Mouse (Mus musculus) adrenal gland, postnatal 25 days (tissue): Measurements from ENCODE around the gene Tyw1. TPM values are rescaled to one million over a fixed set of nuclear protein-coding genes. Genes with fewer than 3 reads are reported as not detected.

Source experiments
- DNase-seq: peaks from one replicate; pipeline ENCODE4 v3.0.0; 2021; ENCODE audit warnings: mixed read lengths
- total RNA-seq: library from RNA; stranded (reverse); gene quantifications from 2 replicates; pipeline ENCODE4 v1.2.3, GENCODE M21; 2021

Tyw1 gene
- total RNA-seq, 1 experiment from 2014 or later = 34.1 TPM

DNA sequence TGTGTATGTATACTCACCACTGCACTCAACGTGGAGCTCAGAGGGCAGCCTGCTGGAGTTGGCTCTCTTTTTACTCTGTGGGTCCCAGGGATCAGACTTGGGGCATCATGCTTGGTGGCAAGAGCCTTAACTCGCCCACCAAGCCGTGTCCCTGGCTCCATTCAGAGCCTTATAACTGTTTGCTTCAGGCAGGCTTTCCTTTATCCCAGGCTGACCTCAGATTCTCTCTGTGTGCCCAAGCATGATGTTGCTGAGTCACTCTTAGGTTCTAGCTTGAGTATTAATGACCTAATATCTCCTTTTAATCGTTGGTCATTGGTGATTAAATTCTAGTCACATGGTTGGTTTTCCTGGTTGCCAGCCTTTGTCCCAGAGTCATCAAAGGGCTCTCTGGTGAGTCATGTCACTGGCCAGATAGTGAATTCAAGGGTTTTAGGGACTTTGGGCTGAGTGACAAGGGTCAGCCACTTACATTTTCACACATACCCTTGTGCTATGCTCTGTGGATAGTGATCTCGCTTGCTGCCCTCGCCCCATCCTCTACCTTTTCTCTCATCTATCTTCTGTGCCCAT, 9.1 kb downstream of the Tyw1 start:
- no peak for DNase-seq

DNA sequence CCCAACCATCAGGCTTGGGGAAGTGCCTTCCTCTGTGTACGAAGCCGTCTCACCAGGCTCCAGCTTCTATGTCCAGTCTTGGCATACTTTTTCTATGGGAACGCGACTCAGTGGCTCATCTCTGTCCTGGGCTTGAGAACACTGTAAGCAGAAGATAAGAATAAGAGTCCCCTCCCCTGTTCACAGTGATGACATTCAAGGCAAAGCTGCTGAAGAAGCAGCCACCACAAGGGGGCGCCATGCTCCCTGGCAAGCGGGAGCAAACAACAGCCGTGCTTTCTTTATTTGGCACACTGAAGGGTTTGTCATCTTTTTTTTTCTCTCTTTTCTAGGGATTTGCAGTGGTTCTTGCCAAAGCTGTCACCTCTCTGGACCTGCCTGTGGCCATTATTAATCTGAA, 11.2 kb downstream of the Tyw1 start:
- peak; percentile 62 for DNase-seq

DNA sequence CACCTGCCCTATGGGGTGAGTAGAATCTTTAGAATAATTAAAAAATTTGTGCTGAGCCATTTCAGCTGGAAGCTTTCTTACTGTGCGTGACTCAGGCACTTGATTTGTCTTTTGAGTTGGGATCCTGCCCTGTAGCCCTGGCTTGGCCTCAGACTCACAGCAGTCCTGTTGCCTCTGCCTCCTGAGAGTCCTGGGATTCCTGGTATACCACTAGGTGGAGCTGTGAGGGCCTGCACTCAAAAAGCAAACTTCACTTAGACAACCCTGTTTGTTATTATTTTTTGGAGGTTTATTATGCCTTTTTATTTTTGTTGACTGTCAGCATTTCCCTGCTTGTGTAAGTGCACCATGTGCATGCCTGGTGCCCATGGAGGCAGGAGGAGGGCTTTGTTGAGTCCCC, 11.9 kb downstream of the Tyw1 start:
- peak; percentile 28 for DNase-seq

DNA sequence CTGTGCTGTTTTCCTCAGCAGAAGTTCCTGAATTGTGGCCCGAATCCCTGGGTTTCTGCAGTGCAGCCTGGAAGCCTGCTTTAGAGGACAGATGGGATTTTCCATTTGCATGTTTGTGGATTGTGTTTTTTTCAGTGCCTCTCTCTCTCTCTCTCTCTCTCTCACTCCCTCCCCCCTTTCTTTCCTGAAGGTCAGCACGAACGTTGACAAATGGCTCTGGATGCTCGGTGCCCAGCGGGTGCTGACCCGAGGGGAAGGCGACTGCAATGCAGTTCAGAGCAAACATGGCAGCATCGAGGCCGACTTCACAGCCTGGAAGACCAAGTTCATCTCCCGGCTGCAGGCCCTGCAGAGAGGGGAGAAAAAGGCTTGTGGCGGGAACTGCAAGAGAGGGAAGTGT, 13.6 kb downstream of the Tyw1 start:
- peak; percentile 53 for DNase-seq

DNA sequence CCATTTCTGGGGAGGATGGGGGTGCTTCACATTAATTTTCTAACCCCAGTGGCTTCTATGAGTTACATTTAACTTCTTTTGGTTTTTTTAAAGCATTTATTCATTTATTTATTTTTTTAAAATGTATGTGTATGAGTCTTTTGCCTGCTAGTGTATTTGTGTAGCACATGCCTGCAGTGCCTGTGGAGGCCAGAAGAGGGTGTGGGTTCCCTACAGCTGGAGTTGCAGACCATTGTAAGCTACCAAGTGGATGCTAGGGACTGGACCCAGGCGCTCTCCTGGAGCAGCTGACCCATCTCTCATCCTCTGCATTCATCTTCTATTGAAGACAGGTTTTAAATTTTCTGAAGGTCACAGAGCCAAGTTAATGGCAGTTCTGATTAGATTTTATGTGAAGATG, 16.9 kb downstream of the Tyw1 start:
- DNase-seq = no peak

DNA sequence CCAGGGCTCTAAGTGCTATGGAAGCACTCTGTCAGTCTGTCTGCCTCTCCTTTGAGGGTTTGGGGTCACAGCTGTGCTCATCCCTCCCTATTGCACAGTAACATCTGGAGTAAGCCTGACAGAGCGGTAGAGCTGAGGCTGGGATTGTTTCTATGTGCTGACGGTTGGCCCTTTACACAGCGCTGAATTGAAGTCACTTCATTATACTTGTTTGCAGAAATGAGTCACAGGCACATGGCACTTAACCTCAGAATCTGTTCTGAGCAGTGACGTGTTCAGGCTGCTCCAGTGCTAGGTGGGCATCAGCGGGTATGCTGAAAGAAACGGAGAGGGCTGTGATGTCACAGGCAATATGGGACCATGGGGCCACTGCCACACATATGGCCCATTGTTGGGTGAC, 17.6 kb downstream of the Tyw1 start:
- DNase-seq = no peak

DNA sequence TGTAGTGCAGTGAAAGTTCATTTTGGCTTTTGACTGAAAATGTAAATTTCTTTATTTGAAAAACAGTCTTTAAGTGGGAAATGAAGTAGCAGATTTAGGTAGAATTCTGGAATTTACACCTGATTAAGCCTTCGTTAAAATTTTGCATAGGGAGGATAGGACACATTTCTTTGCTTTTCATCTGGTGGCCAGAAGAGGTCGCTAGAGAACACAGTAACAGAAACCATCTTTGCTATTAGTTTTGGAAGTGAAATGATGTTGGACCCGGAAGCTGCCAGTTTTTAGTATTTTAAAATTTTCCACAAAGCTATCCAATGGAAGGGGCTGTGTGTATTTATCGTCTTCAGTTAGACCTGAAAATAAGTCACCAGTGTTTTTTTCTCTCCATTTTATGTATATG, 20.1 kb downstream of the Tyw1 start:
- DNase-seq = no peak

DNA sequence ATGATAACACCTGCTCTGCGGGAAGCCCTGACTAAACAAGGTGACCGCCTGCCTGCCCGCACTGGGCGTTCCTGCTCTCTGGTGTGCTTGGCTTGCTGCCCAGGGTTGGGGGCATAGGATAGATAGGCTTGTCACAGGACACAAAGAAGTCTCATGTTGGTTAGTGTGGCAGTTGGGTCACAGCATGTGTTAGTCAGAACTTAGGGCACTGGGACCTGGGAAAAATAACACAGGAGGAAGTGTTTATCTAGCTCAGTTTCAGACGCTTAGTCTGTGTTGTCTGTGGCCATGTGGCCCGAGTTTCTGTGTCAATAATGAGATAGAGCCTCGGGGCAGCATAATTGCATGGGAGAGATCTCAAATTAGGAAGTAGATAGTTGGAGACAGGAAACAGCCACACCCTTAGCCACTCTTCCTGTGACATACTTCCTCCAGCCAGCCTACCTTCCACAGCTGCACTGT, 22.6 kb downstream of the Tyw1 start:
- DNase-seq = no peak

DNA sequence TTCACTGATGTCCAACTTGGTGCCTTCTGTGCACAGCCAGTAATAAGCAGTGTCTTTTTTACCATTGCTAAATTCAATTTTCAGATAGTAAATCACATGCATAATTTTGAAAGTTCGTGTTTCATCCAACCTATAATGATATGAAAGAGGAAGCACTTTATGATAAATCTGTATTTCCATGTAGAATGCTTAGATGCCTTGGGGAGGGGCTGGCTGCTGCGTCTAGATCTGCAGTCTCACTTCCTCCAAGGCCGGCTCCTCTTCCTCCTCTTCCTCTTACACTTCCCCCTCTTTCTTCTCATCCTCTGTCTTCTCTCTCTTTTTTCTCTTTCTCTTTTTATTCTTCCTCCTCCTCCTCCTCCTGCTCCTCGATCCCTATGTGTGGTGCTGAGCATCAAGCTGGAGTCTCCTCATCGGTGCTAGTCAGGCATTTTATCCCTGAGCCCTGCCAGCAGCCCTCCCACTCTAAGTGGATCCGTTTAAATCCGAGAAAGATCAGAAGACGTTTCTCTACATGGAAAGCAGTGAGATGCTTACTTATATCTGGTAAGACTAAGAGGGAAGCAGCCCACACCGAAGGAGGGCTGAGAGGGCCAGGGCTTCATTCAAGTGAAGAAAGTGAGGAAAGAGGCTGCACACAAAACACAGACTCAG, 27.8 kb downstream of the Tyw1 start:
- no peak for DNase-seq

DNA sequence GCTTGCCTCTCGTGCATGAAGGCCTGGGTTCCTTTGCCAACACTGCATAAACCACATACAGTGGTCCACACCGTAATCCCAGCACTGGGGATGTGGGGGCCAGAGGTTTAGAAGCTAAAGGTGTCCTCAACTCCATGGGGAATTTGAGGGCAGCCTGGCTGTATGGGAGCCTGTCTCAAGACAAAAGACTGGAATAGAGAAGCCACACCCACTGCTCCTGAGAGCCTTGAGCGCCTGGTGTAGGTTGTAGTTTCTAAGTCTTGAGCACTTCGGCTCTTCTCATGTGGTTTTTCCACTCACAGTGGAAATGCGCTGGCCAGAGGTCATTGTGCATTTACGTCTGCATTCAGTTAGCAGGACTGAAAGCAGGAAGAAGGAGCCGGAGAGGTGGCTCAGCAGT, 32.7 kb downstream of the Tyw1 start:
- DNase-seq = no peak

DNA sequence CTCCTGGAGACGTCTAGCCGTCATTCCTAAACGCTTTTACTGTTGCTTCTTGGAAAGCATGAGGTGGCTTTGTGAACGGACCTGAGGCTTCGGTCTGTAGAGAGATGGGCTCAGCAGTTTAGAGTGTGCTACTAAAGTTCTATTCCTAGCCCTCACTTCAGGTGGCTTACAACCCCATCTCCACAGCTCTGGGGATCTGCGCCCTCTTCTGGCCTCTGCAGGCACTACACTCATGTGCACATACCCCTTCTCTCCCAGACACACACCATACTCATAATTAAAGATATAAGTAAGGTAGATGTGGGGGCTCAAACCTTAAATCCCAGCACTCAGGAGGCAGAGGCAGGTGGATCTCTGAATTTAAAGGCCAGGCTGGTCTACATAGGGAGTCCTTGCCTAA, 34.8 kb downstream of the Tyw1 start:
- DNase-seq = no peak

DNA sequence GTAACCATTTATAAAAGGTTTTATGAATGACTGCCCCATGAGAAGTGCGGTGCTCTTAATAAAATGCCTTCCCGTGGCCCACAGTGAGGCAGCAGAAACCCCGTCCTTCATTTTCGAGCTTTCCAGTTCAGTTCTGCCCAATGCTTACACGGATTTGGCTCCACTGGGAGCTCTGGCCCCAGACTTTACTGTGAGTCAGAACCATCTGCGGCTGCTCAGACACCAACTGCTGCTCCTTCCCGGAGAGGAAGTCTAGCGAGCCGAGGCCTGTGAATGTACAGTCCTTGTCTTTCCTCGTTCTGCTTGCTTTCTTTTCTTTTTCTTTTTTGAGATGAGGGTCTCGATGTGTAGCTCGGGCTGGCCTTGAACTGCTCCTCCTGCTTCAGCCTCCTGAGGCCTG, 35.4 kb downstream of the Tyw1 start:
- no peak for DNase-seq

DNA sequence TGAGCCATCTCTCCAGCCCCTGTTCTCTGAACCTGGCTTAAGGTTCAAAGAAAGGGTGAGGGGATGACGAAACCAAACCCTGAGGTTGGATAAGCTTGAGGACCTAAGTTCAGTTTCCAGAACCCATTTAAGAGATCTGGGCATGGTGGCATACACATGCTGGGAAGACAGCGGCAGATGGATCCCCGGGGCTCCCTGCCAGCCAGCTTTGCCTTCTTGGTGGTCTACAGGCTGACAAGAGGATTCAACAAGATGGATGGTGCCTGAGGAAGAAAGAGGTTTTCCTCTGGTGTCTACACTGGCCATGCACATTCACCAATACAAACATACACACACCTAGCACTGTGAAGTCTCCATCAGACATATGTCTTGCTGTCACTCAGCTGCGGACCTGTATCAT, 37.6 kb downstream of the Tyw1 start:
- no peak for DNase-seq

DNA sequence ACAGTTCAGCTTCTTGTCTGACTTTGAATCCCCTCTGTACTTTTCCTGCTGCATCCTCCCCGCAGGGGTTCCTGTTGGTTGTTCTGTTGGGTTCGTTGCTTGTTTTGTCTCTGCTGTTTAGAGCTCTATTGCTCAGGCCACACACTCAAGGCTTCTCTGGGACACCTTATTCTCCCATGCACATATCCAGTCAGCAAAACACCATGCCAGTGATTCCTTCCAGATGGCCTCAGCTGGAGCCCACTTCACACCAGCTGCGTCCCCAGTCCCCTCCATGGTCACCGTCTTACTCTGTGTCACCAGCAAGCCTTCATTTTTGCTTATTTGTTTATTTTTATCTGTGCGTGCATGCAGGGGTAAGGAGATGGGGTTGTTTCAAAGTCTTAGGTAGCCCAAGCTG, 38.5 kb downstream of the Tyw1 start:
- no peak for DNase-seq

DNA sequence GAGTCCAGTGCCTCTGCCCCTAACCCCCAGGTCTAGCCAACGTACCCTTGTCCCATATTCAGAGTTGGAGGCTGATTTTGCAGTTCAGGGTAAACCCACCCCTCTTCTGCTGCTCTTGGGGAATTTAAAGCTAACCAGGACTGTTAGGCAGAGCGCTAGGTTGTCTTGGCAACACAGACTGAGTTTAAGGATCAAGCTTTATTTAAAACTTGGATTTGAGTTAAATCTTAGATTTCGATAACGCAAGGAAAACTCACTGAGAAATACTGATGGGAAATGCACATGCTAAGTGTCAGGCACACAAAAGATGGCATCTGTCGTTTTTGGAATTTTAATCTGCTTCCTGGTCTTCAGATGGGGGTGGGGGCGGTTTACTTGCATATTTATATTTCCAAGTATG, 39.2 kb downstream of the Tyw1 start:
- DNase-seq = no peak

DNA sequence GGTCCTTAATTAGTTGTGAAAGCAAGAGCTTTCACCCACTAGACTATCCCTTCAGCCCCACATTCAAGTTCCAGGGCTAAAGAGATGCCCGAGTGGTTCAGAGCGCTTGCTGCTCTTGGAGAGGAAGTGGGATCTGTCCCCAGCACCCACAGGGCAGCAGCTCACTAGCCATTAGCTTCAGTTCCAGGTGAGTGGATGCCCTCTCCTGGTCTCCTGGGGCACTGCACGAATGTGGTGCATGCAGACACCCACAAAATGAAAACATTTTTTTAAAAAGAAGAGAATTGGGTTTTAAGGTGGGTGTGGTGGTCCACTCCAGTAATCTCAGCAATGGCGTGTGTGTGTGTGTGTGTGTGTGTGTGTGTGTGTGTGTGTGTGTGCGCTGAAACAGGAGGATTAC, 40.7 kb downstream of the Tyw1 start:
- no peak for DNase-seq

DNA sequence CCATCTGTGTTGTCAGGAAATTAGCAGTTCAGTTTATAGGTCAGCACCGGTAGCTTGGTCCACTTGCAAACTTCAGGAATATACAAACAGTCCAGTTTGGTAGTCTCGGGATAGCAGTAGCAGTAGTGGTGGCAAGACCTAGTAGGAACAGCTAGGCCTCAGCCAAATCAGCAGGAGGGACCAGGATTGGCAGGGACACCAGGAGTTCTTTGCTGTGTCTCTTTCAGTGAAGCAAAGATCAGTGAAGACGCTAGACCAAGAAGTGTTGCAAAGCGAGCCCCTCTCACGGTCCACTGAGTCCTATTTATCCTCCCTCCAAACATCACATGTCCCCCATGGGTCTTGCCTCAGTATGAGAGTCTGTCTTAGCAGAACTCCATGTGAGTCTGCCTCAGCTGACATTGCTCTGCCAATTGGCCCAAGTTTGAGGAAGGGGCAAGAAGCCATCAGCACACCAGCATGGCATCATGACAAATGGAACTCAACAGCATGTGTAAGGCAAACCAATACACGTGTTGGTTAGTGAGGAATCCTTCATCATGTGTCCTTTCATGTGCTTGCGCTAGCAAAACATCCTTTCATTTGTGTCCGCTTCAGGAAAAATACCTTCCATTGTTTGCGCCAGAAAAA, 43.5 kb downstream of the Tyw1 start:
- no peak for DNase-seq

DNA sequence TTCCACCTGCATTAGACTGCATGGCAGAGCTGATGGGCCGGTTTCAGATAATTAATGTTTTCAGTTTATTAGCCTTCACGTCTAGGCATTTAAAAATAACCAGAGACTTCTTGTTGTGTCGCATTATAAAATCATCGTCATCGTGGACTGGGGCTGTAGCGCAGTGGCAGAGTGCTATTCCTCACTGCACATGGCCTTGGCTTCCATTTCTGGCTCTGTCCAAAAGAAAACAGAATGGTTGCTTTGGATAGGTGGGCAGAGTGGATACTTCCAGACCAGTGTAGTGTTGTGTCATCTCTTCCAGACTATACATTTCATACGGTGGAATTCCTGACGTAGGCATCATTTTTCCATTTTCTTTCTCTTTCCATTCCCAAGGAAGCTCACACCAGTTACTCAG, 44.1 kb downstream of the Tyw1 start:
- DNase-seq = no peak

DNA sequence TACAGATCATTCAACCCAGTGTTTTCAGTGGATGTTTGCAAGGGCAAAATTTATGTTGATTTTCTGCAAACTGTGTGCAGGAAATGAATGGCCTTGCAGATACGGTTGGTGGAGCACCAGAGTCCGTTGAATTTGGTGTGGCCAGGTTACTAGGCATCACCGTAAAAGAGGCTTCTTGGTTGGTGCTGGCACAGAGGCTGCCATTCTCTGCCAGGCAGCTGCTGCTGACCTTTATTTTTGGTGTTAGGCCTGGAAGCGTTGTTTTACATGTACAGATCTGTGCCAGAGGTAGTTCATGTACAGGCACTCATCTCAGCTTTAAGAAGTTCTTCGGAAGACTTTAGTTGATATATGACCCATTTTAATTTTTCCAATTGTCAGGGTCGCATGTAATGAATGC, 48.2 kb downstream of the Tyw1 start:
- DNase-seq = no peak

DNA sequence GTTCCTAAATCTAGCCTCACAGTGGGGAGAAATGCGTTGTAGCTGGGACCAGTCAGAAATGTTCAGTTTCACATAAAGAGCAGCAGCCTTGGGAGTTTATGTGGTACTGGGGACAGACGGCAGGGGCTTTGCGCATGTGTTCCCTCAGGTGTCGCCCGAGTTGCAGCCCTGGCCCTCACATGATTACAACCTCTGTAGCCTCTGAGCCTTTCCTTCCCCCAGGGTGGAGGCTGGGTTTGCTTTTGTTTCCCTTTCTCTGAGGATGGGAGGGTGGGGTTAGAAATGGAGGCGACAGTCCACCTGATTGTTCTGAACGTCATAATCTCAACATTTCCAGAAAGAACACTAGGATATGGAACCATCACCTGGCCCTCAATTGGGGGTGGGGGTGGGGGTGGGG, 52.5 kb downstream of the Tyw1 start:
- DNase-seq = no peak

DNA sequence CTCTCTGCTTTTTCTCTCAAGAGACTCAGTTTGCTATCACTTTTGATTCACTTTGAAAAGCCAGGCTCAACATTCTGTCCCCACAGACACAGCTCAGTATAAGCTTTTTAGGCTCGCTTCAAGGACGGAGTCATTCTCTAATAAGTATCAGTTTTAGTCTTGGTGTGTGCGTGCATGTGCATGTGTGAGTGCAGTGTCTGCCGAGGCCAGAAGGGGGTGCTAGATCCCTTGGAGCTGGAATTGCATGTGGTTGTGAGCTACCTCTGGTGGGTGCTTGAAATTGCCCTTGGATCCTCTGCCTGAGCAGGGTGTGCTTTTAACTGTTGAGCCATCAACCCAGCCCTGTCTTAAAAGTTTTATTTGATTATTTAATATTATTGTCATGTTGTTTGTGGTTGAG, 54.7 kb downstream of the Tyw1 start:
- no peak for DNase-seq

DNA sequence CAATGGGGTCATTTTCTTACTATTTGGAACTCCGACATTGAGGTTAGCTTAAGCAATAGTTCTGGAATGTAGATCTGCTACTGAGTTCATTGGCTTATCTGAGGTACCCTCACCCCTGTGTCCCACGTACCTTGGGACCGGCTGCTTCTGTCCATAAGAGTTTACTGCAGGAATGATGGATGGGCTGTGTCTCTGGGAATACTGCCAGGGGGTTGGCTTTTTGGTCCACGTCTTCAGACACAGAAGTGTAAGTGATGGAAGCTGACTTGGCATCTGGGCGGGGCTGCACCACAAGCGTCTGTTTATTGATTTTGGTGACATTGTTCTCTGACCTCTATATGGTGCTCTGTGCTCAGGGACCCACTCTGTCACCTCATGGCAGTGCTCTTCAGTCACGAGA, 55.4 kb downstream of the Tyw1 start:
- DNase-seq = peak; percentile 62

DNA sequence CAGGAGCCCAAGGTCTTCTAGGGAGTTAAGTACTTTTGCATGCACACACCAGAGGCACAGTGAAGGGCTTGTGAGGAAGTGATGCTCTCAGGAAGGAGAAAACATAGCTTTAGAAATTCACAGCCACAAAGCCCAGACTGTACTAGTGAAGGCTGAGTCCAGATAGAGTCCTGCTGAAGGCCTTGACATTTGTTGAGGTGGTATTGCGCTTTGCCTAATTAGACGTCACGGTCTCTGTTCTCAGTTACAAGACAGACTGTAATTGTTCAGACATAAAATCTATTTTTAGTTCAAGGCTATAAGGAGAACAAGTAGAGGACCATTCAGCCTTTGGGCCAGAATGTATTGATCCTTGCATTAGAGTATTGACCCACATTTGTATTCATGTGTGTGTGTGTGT, 58.1 kb downstream of the Tyw1 start:
- DNase-seq = no peak

DNA sequence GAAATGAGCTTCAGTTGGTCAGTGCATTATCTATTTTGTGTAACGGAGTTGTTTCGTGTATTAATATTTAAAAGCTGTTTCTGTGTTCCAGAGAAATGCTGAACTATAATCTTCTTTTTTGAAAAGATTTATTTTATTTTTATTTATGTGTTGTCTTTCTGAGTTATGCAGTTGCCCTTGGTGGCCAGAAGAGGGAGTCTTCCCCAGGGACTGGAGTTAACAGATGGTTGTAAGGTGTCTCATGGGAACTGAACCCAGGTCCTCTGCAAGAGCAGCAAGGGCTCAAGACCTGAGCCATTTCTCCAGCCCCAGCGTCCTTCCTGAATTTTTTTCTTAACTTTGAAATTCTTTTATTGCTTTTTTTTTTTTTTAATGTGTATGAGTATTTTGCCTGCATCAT, 59.5 kb downstream of the Tyw1 start:
- no peak for DNase-seq
